Mouse (Mus musculus) MEL (cell line): ENCODE data around the gene Dlg2. TPM values are rescaled to one million over a fixed set of nuclear protein-coding genes. Genes with fewer than 3 reads are reported as not detected.

ENCODE experiments used
- DNase-seq: peaks from one replicate; pipeline ENCODE4 v3.0.0; 2011; ENCODE audit warnings: low read depth, low spot score
- H3K27ac ChIP-seq: 2 replicates; pipeline ENCODE4 v1.5.1; 2012; ENCODE audit warnings: low read depth, mild to moderate bottlenecking, control low read depth, low read length, moderate library complexity; ENCODE audit not compliant: control insufficient read depth
- H3K27me3 ChIP-seq, 2 experiments: fragments of 150-350 bp in 1 of 2; sonication (generic) in 1 of 2; 2 replicates each; pipeline ENCODE4 v1.6.1; 2012; ENCODE audit warnings: low read length in 2 of 2, mild to moderate bottlenecking in 2 of 2, improper control_type of control experiment in 1 of 2, moderate library complexity in 1 of 2; ENCODE audit not compliant: insufficient read depth in 2 of 2, control insufficient read depth in 1 of 2
- H3K36me3 ChIP-seq, 2 experiments: 2 replicates each; pipeline ENCODE4 v1.6.1; 2012 to 2014; ENCODE audit warnings: low read length in 2 of 2, improper control_type of control experiment in 1 of 2, inconsistent platforms in 1 of 2, mild to moderate bottlenecking in 1 of 2; ENCODE audit not compliant: insufficient read depth in 2 of 2, control insufficient read depth in 1 of 2
- H3K4me1 ChIP-seq, 2 experiments: fragments of 150-350 bp in 1 of 2; sonication (generic) in 1 of 2; 2 replicates each; pipeline ENCODE4 v1.6.1; 2012; ENCODE audit warnings: low read length in 2 of 2, improper control_type of control experiment in 1 of 2, mild to moderate bottlenecking in 1 of 2; ENCODE audit not compliant: insufficient read depth in 2 of 2, control insufficient read depth in 1 of 2
- H3K4me3 ChIP-seq, 2 experiments: fragments of 150-350 bp in 1 of 2; sonication (generic) in 1 of 2; 2 replicates each; pipeline ENCODE4 v1.5.1; 2012; ENCODE audit warnings: low read depth in 2 of 2, low read length in 2 of 2, mild to moderate bottlenecking in 2 of 2, moderate library complexity in 2 of 2, control low read depth in 1 of 2, improper control_type of control experiment in 1 of 2; ENCODE audit not compliant: control insufficient read depth in 1 of 2, insufficient read depth in 1 of 2
- H3K79me2 ChIP-seq: 2 replicates; pipeline ENCODE4 v1.6.1; 2012; ENCODE audit warnings: mild to moderate bottlenecking, low read length, moderate library complexity; ENCODE audit not compliant: control insufficient read depth, poor library complexity, insufficient read depth
- H3K9ac ChIP-seq: 2 replicates; pipeline ENCODE4 v1.6.1; 2012; ENCODE audit warnings: low read depth, mild to moderate bottlenecking, control low read depth, low read length, moderate library complexity; ENCODE audit not compliant: control insufficient read depth, poor library complexity, severe bottlenecking
- H3K9me3 ChIP-seq: fragments of 150-350 bp; sonication (generic); replicated peaks from 2 replicates; pipeline ENCODE4 v1.6.1; 2012; ENCODE audit warnings: mild to moderate bottlenecking, low read length, improper control_type of control experiment, moderate library complexity; ENCODE audit not compliant: insufficient read depth
- CHD1 ChIP-seq: IDR thresholded peaks from 2 replicates; pipeline ENCODE4 v1.6.1; 2012; ENCODE audit warnings: low read depth, mild to moderate bottlenecking, inconsistent platforms, low read length, improper control_type of control experiment
- E2F4 ChIP-seq: IDR thresholded peaks from 2 replicates; pipeline ENCODE4 v1.6.1; 2011; ENCODE audit warnings: low read depth, low read length, improper control_type of control experiment, borderline replicate concordance
- EP300 ChIP-seq, 2 experiments: IDR thresholded peaks; 2 replicates each; pipeline ENCODE4 v1.6.1; 2011; ENCODE audit warnings: improper control_type of control experiment in 2 of 2, low read length in 2 of 2, low read depth in 1 of 2, mild to moderate bottlenecking in 1 of 2
- ETS1 ChIP-seq: IDR thresholded peaks from 2 replicates; pipeline ENCODE4 v1.6.1; 2012; ENCODE audit warnings: low read depth, mild to moderate bottlenecking, inconsistent platforms, low read length, improper control_type of control experiment, moderate library complexity
- JUND ChIP-seq: IDR thresholded peaks from 2 replicates; pipeline ENCODE4 v1.6.1; 2011; ENCODE audit warnings: low read depth, mild to moderate bottlenecking, improper control_type of control experiment, low read length
- MAFK ChIP-seq: IDR thresholded peaks from 2 replicates; pipeline ENCODE4 v1.6.1; 2011; ENCODE audit warnings: low read depth, mild to moderate bottlenecking, low read length, improper control_type of control experiment, borderline replicate concordance
- MAX ChIP-seq: IDR thresholded peaks from 2 replicates; pipeline ENCODE4 v1.6.1; 2011; ENCODE audit warnings: low read length, improper control_type of control experiment
- MAZ ChIP-seq: IDR thresholded peaks from 2 replicates; pipeline ENCODE4 v1.6.1; 2012; ENCODE audit warnings: low read depth, mild to moderate bottlenecking, inconsistent platforms, low read length, improper control_type of control experiment
- MXI1 ChIP-seq: IDR thresholded peaks from 2 replicates; pipeline ENCODE4 v1.6.1; 2011; ENCODE audit warnings: mild to moderate bottlenecking, low read depth, low read length, improper control_type of control experiment
- MYC ChIP-seq: IDR thresholded peaks from 2 replicates; pipeline ENCODE4 v1.6.1; 2011; ENCODE audit warnings: low read depth, mild to moderate bottlenecking, low read length, improper control_type of control experiment, moderate library complexity
- NELFE ChIP-seq: IDR thresholded peaks from 2 replicates; pipeline ENCODE4 v1.6.1; 2011; ENCODE audit warnings: low read depth, low read length, improper control_type of control experiment
- POLR2AphosphoS2 ChIP-seq: IDR thresholded peaks from 2 replicates; pipeline ENCODE4 v1.6.1; 2011; ENCODE audit warnings: low read length, improper control_type of control experiment
- POLR2AphosphoS5 ChIP-seq: IDR thresholded peaks from 2 replicates; pipeline ENCODE4 v1.6.1; 2012; ENCODE audit warnings: low read depth, borderline replicate concordance, mild to moderate bottlenecking, inconsistent platforms, low read length, moderate library complexity, mixed read lengths
- TAL1 ChIP-seq: IDR thresholded peaks from 2 replicates; pipeline ENCODE4 v1.6.1; 2012; ENCODE audit warnings: mild to moderate bottlenecking, inconsistent platforms, low read length, moderate library complexity, mixed read lengths
- TBP ChIP-seq: IDR thresholded peaks from 2 replicates; pipeline ENCODE4 v1.8.0; 2011; ENCODE audit warnings: low read depth, low read length, improper control_type of control experiment
- UBTF ChIP-seq: IDR thresholded peaks from 2 replicates; pipeline ENCODE4 v1.6.1; 2012; ENCODE audit warnings: low read depth, mild to moderate bottlenecking, inconsistent platforms, low read length, improper control_type of control experiment, moderate library complexity, borderline replicate concordance; ENCODE audit not compliant: insufficient read depth
- USF1 ChIP-seq: IDR thresholded peaks from 2 replicates; pipeline ENCODE4 v1.6.1; 2014; ENCODE audit warnings: low read depth, mild to moderate bottlenecking, inconsistent platforms, low read length, improper control_type of control experiment, moderate library complexity
- USF2 ChIP-seq, 2 experiments: IDR thresholded peaks; 2 replicates each; pipeline ENCODE4 v1.6.1; 2011 to 2012; ENCODE audit warnings: improper control_type of control experiment in 2 of 2, low read length in 2 of 2, borderline replicate concordance in 1 of 2, inconsistent platforms in 1 of 2, low read depth in 1 of 2, mild to moderate bottlenecking in 1 of 2; ENCODE audit not compliant: insufficient read depth in 1 of 2
- ZKSCAN1 ChIP-seq: IDR thresholded peaks from 2 replicates; pipeline ENCODE4 v1.6.1; 2012; ENCODE audit warnings: low read depth, mild to moderate bottlenecking, inconsistent platforms, low read length, improper control_type of control experiment, moderate library complexity
- ZNF384 ChIP-seq: IDR thresholded peaks from 2 replicates; pipeline ENCODE4 v1.6.1; 2012; ENCODE audit warnings: low read depth, mild to moderate bottlenecking, inconsistent platforms, low read length, improper control_type of control experiment
- polyA plus RNA-seq, 2 experiments: library from polyadenylated mRNA; stranded (reverse) in 1 of 2; unstranded in 1 of 2; fragments of >175 nt in 1 of 2; fragments of >200 nt in 1 of 2; gene quantifications; 2 replicates each; pipeline versions ENCODE4 v1.2.1 to v1.2.4; 2012; ENCODE audit warnings: low replicate concordance in 2 of 2, low read depth in 1 of 2; ENCODE audit not compliant: insufficient read length in 2 of 2, insufficient read depth in 1 of 2, missing spikeins in 1 of 2
- total RNA-seq: library from RNA; depleted of rRNA; stranded (reverse); fragments of 300-350 nt; gene quantifications from 2 replicates; pipeline ENCODE4 v1.2.3, GENCODE M21; 2012

Dlg2 gene
- total and polyA plus RNA-seq, 3 experiments, result 0.04 TPM; not detected in 2

- no peak overlapping the region for H3K27ac ChIP-seq
- no peak overlapping the region for H3K4me3 ChIP-seq
- no peak for TF ChIP-seq ETS1
- no peak for TF ChIP-seq POLR2AphosphoS2
- no peak for TF ChIP-seq MXI1
- TF ChIP-seq EP300 (IDR thresholded peaks at IDR 0.05; ENCODE audit: low read depth in 1 of 2, low read length in 2 of 2), result no peak
- DNase-seq, result no peak
- no peaks in the 10 kb centered on the region for H3K9me3 ChIP-seq
- H3K9ac ChIP-seq, result no peak overlapping the region
- no peaks in the 10 kb centered on the region for H3K79me2 ChIP-seq
- H3K36me3 ChIP-seq, result no peaks in the 10 kb centered on the region
- no peaks in the 10 kb centered on the region for H3K27me3 ChIP-seq
- H3K4me1 ChIP-seq, result no peaks in the 10 kb centered on the region
These were observed 1005.2 kb downstream of the Dlg2 start for GRCm38 (mm10) chr7:91481574-91482197.

- no peak overlapping the region for H3K27ac ChIP-seq
- H3K9me3 ChIP-seq, result no peaks in the 10 kb centered on the region
- no peaks in the 10 kb centered on the region for H3K27me3 ChIP-seq
- no peaks in the 10 kb centered on the region for H3K4me1 ChIP-seq
- H3K79me2 ChIP-seq, result no peaks in the 10 kb centered on the region
- H3K36me3 ChIP-seq, result no peaks in the 10 kb centered on the region
- H3K9ac ChIP-seq, result no peak overlapping the region
- no peak overlapping the region for H3K4me3 ChIP-seq
- TF ChIP-seq MAX, result no peak
- no peak for TF ChIP-seq NELFE
- TF ChIP-seq MYC, result no peak
- TF ChIP-seq CHD1, result no peak
- TF ChIP-seq USF2 (IDR thresholded peaks at IDR 0.05; ENCODE audit: borderline replicate concordance in 1 of 2, insufficient read depth in 1 of 2, low read depth in 1 of 2, low read length in 2 of 2), result no peak
- TF ChIP-seq USF1, result no peak
- no peak for TF ChIP-seq ZNF384
- no peak for TF ChIP-seq MAFK
- TF ChIP-seq ZKSCAN1, result no peak
- no peak for TF ChIP-seq TBP
- no peak for TF ChIP-seq UBTF
- no peak for TF ChIP-seq JUND
- TF ChIP-seq MAZ, result no peak
- no peak for TF ChIP-seq POLR2AphosphoS5
- no peak for TF ChIP-seq TAL1
- no peak for TF ChIP-seq E2F4
- DNase-seq, result no peak
These were observed 1016.8 kb downstream of the Dlg2 start for GRCm38 (mm10) chr7:91493234-91493633.
